Mouse (Mus musculus) spleen, adult 2 months (tissue): Measurements from ENCODE around the gene Dcaf11. TPM values are rescaled to one million over a fixed set of nuclear protein-coding genes. Genes with fewer than 3 reads are reported as not detected.

ENCODE experiments used
- DNase-seq, 2 experiments: peaks; one replicate each; pipeline versions ENCODE4 v3.0.0 to v3.0.0-alpha.2; 2012 to 2021; ENCODE audit warnings: low spot score in 2 of 2, low read depth in 1 of 2
- H3K27ac ChIP-seq: fragments of 200-500 bp; 2 replicates; pipeline ENCODE4 v1.5.1; 2012; ENCODE audit warnings: low read length, inconsistent platforms; ENCODE audit not compliant: insufficient read depth
- H3K27me3 ChIP-seq: fragments of 200-500 bp; 2 replicates; pipeline ENCODE4 v1.6.1; 2012; ENCODE audit warnings: mild to moderate bottlenecking, moderate library complexity, low read length, inconsistent platforms; ENCODE audit not compliant: control insufficient read depth, insufficient read depth
- H3K36me3 ChIP-seq: fragments of 200-500 bp; 2 replicates; pipeline ENCODE4 v1.6.1; 2012; ENCODE audit warnings: mild to moderate bottlenecking, low read length, inconsistent platforms; ENCODE audit not compliant: control insufficient read depth, insufficient read depth
- H3K4me1 ChIP-seq: fragments of 200-500 bp; 2 replicates; pipeline ENCODE4 v1.6.1; 2011; ENCODE audit warnings: inconsistent platforms; ENCODE audit not compliant: control insufficient read depth, insufficient read depth, insufficient read length
- H3K4me3 ChIP-seq: fragments of 200-500 bp; 2 replicates; pipeline ENCODE4 v1.5.1; 2011; ENCODE audit warnings: mild to moderate bottlenecking, inconsistent platforms; ENCODE audit not compliant: insufficient read depth, insufficient read length; ENCODE audit errors: extremely low read depth
- CTCF ChIP-seq: fragments of 200-500 bp; IDR thresholded peaks from 2 replicates; pipeline ENCODE4 v1.5.1; 2011; ENCODE audit warnings: mild to moderate bottlenecking, inconsistent platforms; ENCODE audit not compliant: insufficient read depth, insufficient read length, insufficient replicate concordance; ENCODE audit errors: extremely low read depth
- POLR2A ChIP-seq: fragments of 200-500 bp; IDR thresholded peaks from 2 replicates; pipeline ENCODE4 v1.6.1; 2011; ENCODE audit warnings: low read depth, low read length, inconsistent platforms
- WGBS: fragments of 180-500 bp; shearing (Covaris S2); methylation state at CpG from one replicate; pipeline ENCODE4 v1.1.7; 2018; 5-methylcytosine and 5-hydroxymethylcytosine counted together
- polyA plus RNA-seq: library from polyadenylated mRNA; depleted of rRNA; stranded (reverse); fragments of >200 nt; gene quantifications from 2 replicates; pipeline ENCODE4 v1.2.3, GENCODE M21; 2012; rRNA removed

Dcaf11 gene
- 73.4 and 77.6 TPM in 2 replicates for polyA plus RNA-seq

DNA sequence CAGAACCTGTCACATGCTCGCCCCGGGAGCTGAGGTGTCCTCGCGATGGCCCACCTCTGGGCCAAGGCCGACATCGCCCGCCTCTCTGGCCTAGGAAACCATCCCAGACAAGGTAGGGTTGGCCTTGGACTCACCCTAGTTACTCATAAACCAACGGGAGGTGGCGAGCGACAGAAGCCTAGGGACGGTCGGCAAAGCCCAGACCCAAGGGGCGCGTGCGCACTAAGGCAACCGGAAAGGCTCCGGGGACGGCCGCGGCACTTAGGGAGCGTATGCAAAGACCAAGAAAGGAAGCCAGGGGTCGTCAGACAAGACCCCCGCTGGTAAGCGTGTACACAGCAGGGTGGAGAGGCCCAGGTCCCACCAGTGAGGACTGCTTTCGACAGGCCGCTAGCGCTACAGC, at the start of gene Dcaf11:
Dcaf11 (plus strand) TSS at position 208 of the 403 bp plus-strand sequence.
- peaks cover 8% of the 10 kb centered on the region for H3K36me3 ChIP-seq
- no peaks in the 10 kb centered on the region for H3K27me3 ChIP-seq
- under 1% methylated on average over 27 of the region's 27 CpGs for whole genome bisulfite sequencing
- H3K27ac ChIP-seq, result peak within 1 kb of the TSS; percentile 100
- peak within 1 kb of the TSS; percentile 91 for H3K4me3 ChIP-seq
- TF ChIP-seq POLR2A (peak; percentile 70), CTCF (no peak)
- peaks cover 7% of the 10 kb centered on the region; the same call in 1 of the 2 replicates for H3K4me1 ChIP-seq
- peak; percentile 83 to 87 for DNase-seq

DNA sequence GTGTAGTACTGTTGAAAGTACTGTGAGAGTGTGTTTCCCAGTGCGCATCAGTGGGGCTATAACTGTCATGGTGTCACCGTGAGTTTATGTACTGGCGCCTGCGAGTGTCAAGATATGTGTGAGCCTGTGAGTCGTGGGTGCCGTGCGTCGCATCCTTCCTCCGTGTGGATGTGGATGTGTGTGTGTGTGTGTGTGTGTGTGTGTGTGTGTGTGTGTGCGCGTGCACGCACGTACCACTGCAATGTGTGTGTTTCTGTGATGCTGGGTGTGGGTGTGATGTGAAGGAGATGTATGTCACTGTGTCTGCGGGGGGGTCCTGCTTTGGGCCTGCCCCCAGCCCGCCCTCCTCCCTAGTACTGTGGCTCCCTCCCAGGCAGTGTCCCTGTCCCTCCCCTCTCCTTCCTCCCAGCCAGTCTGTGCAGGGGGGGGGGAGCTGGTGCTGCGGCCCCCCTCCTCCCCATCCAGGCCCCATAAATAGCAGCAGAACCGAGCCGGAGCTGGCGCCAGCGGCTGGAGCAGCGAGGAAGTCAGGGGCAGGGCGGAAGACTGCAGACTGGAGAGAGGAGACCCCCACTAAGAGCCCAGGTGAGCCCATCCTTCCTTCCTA, 49.6 kb upstream of the Dcaf11 start, which contains the start of gene Cpne6:
Cpne6 (plus strand) TSS at position 321 of the 607 bp plus-strand sequence.
- peaks cover 3% of the 10 kb centered on the region; the same call in 1 of the 2 replicates for H3K27me3 ChIP-seq

GRCm38 (mm10) chr14:55511037-55511436, 48.8 kb upstream of the Dcaf11 start:
- peaks cover 3% of the 10 kb centered on the region; the same call in 1 of the 2 replicates for H3K27me3 ChIP-seq
- TF ChIP-seq POLR2A, result no peak
- TF ChIP-seq CTCF, result no peak
- no peaks in the 10 kb centered on the region for H3K36me3 ChIP-seq
- WGBS, result 49% methylated on average over 7 of the region's 7 CpGs
- H3K4me3 ChIP-seq, result no peak overlapping the region
- H3K4me1 ChIP-seq, result no peaks in the 10 kb centered on the region
- no peak for DNase-seq
- no peak overlapping the region for H3K27ac ChIP-seq

More for the DNA sequence above, 49.6 kb upstream of the Dcaf11 start, which contains the start of gene Cpne6:
- no peak within 1 kb of the TSS for H3K27ac ChIP-seq
- no peak within 1 kb of the TSS for H3K4me3 ChIP-seq
- TF ChIP-seq CTCF, result no peak
- no peak for TF ChIP-seq POLR2A
- 70% methylated on average over 19 of the region's 22 CpGs for WGBS
- no peaks in the 10 kb centered on the region for H3K36me3 ChIP-seq
- no peaks in the 10 kb centered on the region for H3K4me1 ChIP-seq
- DNase-seq, result no peak

- 50% methylated on average over 10 of the region's 10 CpGs for WGBS
Measured at GRCm38 (mm10) chr14:55513927-55514326, 45.9 kb upstream of the Dcaf11 start.

GRCm38 (mm10) chr14:55515846-55516245, 44.0 kb upstream of the Dcaf11 start:
- H3K4me1 ChIP-seq, result peaks cover 4% of the 10 kb centered on the region
- WGBS, result 95% methylated on average over 4 of the region's 4 CpGs
- H3K36me3 ChIP-seq, result no peaks in the 10 kb centered on the region
- no peak overlapping the region for H3K27ac ChIP-seq
- H3K27me3 ChIP-seq, result peaks cover 5% of the 10 kb centered on the region
- DNase-seq, result no peak
- TF ChIP-seq CTCF, result no peak
- no peak for TF ChIP-seq POLR2A
- H3K4me3 ChIP-seq, result no peak overlapping the region

More at GRCm38 (mm10) chr14:55513927-55514326, 45.9 kb upstream of the Dcaf11 start:
- Histone ChIP-seq H3K27me3 (peaks cover 2% of the 10 kb centered on the region; the same call in 1 of the 2 replicates), H3K36me3 (no peaks in the 10 kb centered on the region), H3K4me3 (no peak overlapping the region), H3K27ac (no peak overlapping the region), H3K4me1 (no peaks in the 10 kb centered on the region)
- no peak for DNase-seq
- TF ChIP-seq POLR2A (no peak), CTCF (no peak)

DNA sequence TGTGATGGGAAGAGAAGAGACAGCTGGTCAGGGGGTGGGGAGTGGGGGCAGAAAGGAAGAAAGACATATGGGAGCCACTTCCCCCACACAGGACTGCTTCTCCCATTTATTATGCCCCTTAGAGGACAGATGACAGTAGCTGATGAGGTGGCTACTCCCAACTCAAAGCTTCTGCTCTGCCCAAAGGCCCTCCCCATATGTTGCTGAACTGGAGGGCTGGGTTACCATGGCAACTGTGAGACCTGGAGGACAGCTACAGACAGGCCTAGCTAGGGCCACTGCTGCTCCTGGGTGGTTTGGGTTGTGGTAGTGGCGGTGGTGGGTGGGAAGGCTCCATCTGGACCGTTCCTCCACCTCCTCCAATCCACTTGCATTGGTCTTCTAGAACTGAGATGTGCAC, 40.9 kb upstream of the Dcaf11 start:
- Histone ChIP-seq H3K4me3 (no peak overlapping the region), H3K27ac (no peak overlapping the region), H3K27me3 (peaks cover 8% of the 10 kb centered on the region), H3K4me1 (peaks cover 4% of the 10 kb centered on the region), H3K36me3 (no peaks in the 10 kb centered on the region)
- 72% methylated on average over 2 of the region's 2 CpGs for WGBS
- no peak for DNase-seq
- TF ChIP-seq CTCF (no peak), POLR2A (no peak)

- Histone ChIP-seq H3K4me3 (no peak overlapping the region), H3K27ac (no peak overlapping the region), H3K36me3 (no peaks in the 10 kb centered on the region), H3K27me3 (peaks cover 8% of the 10 kb centered on the region), H3K4me1 (peaks cover 4% of the 10 kb centered on the region)
- TF ChIP-seq POLR2A (no peak), CTCF (no peak)
- DNase-seq, result no peak
- 65% methylated on average over 4 of the region's 4 CpGs for WGBS
Measured at GRCm38 (mm10) chr14:55519604-55520003, 40.2 kb upstream of the Dcaf11 start.
